Mouse (Mus musculus) right cerebral cortex, postnatal 25 days (tissue): Measurements from ENCODE around the gene Mettl5.

ENCODE experiments used
- DNase-seq: peaks from one replicate; pipeline ENCODE4 v3.0.0; 2022

The Mettl5 gene

GRCm38 (mm10) chr2:69856392-69856791 is 29.0 kb downstream of the Mettl5 start:
- no peak for DNase-seq

DNA sequence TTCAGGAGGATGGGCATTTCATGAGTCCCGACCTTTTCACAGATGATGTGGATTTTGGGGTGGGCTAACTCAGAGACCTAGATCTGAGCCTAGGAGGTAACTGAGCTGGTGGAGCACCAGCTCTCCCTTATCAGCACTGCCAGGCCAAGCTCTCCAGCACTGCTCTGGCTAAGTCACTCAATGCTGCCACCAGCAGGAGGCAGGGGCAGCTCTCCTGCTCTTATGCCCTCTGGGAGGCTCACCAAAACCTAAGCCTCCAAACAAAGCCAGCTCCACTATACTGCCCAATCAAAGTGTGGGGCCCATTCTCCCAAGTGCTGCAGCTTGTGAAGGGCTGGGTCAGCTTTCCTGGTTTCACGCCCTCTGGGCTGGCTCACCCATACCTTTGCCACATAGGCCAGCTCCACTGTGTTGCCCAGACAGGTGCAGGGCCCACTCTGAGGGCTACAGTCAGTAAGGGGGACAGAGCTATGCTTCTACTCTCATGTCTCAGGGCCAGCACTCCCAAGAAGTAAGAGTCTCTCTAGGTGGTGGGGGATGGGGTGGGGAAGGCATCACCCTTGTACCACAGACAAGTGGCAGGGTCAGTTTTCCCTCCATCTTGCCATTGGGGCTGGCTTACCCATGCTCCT is 33.9 kb downstream of the Mettl5 start:
- no peak for DNase-seq

DNA sequence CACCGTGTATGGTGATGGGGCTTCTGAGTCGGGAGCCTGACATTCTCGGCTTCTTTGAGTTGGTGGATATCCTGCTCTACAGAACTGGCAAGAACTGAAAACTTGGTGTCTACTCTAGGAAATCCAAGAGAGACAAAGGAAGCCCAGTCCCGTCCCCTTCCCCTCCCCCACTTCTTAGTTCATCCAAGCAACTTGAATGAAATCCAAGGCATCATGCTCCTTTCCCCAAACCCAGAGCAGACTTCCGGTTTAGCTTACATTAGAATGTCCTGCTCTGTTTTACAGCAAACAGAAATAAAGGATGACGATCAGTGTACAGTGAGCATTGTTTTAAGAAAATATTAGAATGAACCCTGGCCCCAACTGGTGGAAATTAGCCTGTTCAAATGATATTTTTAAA is 36.2 kb downstream of the Mettl5 start:
- no peak for DNase-seq

GRCm38 (mm10) chr2:69840261-69840660 is 45.2 kb downstream of the Mettl5 start:
- DNase-seq, result peak; percentile 24

DNA sequence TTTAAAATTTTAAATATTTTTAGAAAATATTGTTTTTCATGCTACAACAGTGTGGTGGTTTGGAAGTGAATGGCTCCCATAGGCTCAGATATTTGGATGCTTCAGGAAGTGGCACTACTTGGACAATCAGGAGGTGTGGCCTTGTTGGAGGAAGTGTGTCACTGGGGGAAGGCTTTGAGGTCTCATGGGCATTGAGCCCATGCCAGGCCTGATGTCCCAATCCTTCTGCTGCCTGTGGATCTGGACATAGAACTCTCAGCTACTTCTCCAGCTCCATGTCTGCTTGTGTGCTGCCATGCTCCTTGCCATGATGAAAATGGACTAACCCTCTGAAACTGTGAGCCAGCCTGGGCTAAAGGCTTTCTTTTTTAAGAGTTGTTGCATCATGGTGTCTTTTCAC is 46.7 kb downstream of the Mettl5 start:
- DNase-seq, result no peak

GRCm38 (mm10) chr2:69837996-69838395 is 47.4 kb downstream of the Mettl5 start:
- DNase-seq, result no peak

- DNase-seq, result no peak
Observed at GRCm38 (mm10) chr2:69837244-69837967, 48.0 kb downstream of the Mettl5 start.

GRCm38 (mm10) chr2:69830116-69830515 is 55.3 kb downstream of the Mettl5 start:
- DNase-seq, result no peak

DNA sequence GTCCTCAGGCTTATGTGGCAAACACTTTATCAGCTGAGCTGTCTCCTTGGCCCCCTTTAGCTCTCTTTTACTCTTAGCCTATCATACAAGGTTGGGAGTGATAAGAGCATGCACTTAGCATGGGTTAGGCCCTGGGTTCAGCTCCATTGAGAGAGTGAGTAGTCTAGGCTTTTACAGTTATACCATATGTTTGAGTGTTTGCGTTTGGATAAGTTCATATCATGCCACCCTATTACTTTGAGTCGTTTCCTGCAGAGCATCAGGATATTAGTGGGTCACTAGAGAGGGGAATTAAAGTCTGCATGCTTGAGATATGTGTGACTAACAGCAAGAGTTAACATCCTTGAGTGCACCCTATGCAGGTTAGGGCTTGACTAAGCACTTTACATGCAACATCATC is 55.7 kb downstream of the Mettl5 start:
- no peak for DNase-seq

- DNase-seq, result no peak
Observed at GRCm38 (mm10) chr2:69828031-69828430, 57.4 kb downstream of the Mettl5 start.

GRCm38 (mm10) chr2:69826380-69826779 is 59.0 kb downstream of the Mettl5 start:
- no peak for DNase-seq

DNA sequence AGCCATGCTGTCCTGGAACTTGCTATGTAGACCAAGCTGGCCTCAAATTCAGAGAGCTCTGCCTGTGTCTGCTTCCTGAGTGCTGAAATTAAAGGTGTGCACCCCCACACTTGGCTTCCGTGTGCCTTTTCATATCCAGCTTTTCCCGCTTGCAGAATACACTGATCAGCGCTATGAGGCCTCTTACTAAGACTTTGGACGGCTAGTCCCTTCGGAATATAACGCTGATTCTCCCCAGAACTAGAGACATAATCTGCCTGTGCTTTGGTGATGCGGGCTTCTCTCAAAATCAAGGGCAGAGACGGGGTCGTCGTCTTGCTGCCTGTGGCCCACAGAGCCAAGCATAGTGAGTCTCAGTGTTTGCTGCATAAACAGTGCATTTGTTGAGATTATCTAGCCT is 59.5 kb downstream of the Mettl5 start:
- DNase-seq, result no peak

DNA sequence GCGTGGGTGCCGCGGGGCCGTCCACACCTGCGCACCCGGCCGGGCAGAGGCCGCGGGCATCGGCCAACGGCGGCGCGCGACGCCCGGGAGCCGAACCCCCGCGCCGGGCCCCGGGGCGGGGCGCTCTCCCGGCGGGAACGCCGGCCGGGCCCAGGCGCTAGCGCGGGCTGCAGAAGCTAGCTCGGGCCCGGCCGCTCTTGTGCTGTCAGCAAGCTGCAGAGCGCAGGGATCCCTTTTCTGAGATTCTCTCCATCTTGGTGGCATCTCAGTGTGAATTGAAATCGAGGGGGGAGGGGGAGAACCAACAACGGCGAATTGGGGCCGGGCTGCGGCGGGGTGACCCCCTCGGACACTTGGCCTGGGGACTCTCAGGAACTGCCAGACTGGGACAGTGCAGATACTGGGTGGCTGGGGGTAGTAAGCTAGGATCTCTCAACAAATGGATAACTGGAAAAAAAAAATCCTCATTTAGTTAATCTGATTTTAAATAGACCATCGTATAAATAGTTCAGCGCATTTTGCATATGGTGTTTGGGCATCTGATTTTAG is 62.2 kb downstream of the Mettl5 start:
- no peak for DNase-seq

GRCm38 (mm10) chr2:69822361-69823128 is 62.9 kb downstream of the Mettl5 start:
- DNase-seq, result peak; percentile 64

DNA sequence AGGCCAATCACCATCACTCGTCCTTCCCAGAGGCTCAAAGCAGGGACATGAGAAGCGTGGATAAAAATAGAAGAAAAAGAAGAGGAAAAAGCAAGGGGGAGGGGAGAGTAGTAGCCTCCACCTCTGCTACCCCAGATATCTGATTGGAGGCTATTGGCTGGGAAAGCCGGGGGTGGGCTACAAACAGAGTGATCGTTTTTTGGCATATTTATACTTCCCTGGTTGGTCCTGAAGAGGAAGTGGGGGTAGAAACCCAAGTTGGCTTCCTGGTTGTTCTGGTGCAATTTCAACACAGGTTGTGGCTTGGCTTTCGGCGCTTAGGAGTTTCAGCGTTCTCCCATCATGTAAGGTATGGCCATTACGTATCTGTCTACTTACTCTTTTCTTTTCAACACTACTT is 63.7 kb downstream of the Mettl5 start, which contains the start of gene Klhl23:
Gene Klhl23 (plus strand): TSS at position 234 of the 400 bp plus-strand sequence.
- DNase-seq, result no peak
